Mouse (Mus musculus) left cerebral cortex, adult 8-10 months (tissue): ENCODE data around the gene Cd8a. TPM values are rescaled to one million over a fixed set of nuclear protein-coding genes. Genes with fewer than 3 reads are reported as not detected.

Experiments
- total RNA-seq, 4 experiments: library from RNA; stranded (reverse); gene quantifications; 2 replicates each; pipeline ENCODE4 v1.2.4; 2022

Gene Cd8a
- total RNA-seq, 4 experiments from 2014 or later: 0.11 to 0.15 (median 0.13) TPM; not detected in 1

Other genes starting within 250 kb of the Cd8a start
- 1 to 10 TPM; 4.6 to 9.5 (median 5.5) TPM for gene Thnsl2, start 229.0 kb upstream of the Cd8a start, total RNA-seq
- not detected for gene Fabp1, start 173.6 kb upstream of the Cd8a start, total RNA-seq
- gene Krcc1, start 101.8 kb upstream of the Cd8a start, total RNA-seq: 10 to 100 TPM; 17.5 to 20.5 (median 19.2) TPM
- gene Smyd1, start 51.2 kb upstream of the Cd8a start, total RNA-seq: 1 to 10 TPM in 1 of 4 experiments, under 1 TPM in 3; 0.27 to 1.7 (median 0.75) TPM
- gene Cd8b1, start 50.6 kb upstream of the Cd8a start, total RNA-seq: not detected
- 100 to 1,000 TPM in 2 of 4 experiments, 10 to 100 TPM in 2; 89.3 to 105 (median 98.4) TPM for gene Rmnd5a, start 67.2 kb downstream of the Cd8a start, total RNA-seq
- gene Rnf103, start 120.5 kb downstream of the Cd8a start, total RNA-seq: 10 to 100 TPM; 52.4 to 53.7 (median 53.5) TPM
- 100 to 1,000 TPM; 105 to 122 (median 109) TPM for gene Chmp3, start 170.4 kb downstream of the Cd8a start, total RNA-seq